Mouse (Mus musculus): ENCODE data around the gene Ggt1. TPM values are rescaled to one million over a fixed set of nuclear protein-coding genes. Genes with fewer than 3 reads are reported as not detected.
A peak's percentile ranks its signal among the peaks of the same experiment; 100 is the strongest.

Ggt1 gene
- polyA plus RNA-seq, 2 experiments from 2014 or later = 2.8 to 4.0 TPM

GRCm38 (mm10) chr10:75633576-75634139 is 72.3 kb downstream of the Ggt1 start:
- no peak for ATAC-seq

- ATAC-seq = no peak
Observed at GRCm38 (mm10) chr10:75634610-75635009, 73.2 kb downstream of the Ggt1 start.

DNA sequence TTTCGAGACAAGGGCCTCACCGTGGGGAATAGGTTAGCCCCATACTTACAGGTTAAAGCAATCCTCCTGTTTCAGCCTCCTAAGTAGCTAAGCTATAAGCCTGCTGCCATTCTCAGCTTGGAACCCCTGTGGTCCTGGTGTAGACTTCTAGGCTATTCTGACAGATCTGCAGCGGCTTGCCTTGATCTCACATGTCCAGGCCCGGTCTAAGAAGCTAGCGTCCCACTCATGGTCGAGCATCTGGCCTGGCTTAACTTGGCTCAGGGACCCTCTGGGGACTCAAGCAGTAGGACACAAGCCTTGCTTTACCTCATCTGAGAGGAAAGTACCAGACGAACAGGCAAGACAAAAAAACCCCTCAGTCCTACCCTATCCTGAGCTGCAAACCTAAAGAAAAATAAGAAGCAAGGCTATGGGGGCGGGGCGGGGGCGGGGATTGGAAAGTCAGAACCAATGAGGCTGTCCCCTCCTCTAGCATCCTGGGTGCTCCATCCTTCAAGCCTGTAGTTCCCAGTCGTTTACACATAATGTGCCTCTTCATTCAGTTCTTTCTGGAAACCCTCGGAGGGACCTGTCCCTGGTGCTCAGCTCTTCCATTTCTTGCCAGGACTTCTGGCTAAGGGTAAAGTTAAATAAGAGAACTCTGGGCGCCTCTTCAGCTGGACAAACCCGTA is 73.8 kb downstream of the Ggt1 start:
- ATAC-seq = no peak

DNA sequence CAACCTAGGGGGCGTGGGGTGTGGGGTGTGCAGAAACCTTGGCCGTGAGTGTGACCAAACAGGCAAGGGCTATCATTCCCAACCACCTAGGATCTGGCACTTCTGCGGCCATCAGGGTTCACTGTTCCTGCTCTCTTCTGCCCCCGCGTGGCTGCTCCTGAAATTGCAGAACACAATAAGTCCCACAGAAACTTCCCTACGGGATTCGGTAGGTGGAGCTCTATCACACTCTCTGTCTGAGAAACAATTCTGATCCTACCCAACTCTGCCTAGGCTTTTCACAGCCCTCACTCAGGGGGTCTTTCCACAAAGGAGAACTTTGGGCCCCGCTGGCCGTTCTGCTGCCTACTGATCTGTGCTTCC is 74.3 kb downstream of the Ggt1 start:
- peak; percentile 84 for ATAC-seq

Other genes starting within 250 kb of the Ggt1 start
- gene Adora2a, start 244.7 kb upstream of the Ggt1 start, polyA plus RNA-seq (2017; shearing (Covaris generic)) = 10 to 100 TPM; 16.1 to 36.3 TPM
- under 1 TPM in 1 of 2 experiments, not detected in 1; 0.74 TPM for gene Upb1, start 160.5 kb upstream of the Ggt1 start, polyA plus RNA-seq (2017; shearing (Covaris generic))
- 100 to 1,000 TPM; 103 to 218 TPM for gene Snrpd3, start 44.1 kb upstream of the Ggt1 start, polyA plus RNA-seq (2017; shearing (Covaris generic))
- 10 to 100 TPM; 16.2 to 23.0 TPM for gene Gucd1, start 43.6 kb upstream of the Ggt1 start, polyA plus RNA-seq (2017; shearing (Covaris generic))
- under 1 TPM in 1 of 2 experiments, not detected in 1; 0.40 TPM for gene Lrrc75b, start 1.3 kb upstream of the Ggt1 start, polyA plus RNA-seq (2017; shearing (Covaris generic))
- under 1 TPM; 0.27 to 0.76 TPM for gene Ggt5, start 27.7 kb downstream of the Ggt1 start, polyA plus RNA-seq (2017; shearing (Covaris generic))
- 10 to 100 TPM in 1 of 2 experiments, 1 to 10 TPM in 1; 9.2 to 19.4 TPM for gene Susd2, start 82.4 kb downstream of the Ggt1 start, polyA plus RNA-seq (2017; shearing (Covaris generic))
- gene Cabin1, start 202.7 kb downstream of the Ggt1 start, polyA plus RNA-seq (2017; shearing (Covaris generic)) = 10 to 100 TPM; 25.1 to 30.0 TPM
- 10 to 100 TPM; 73.3 to 80.4 TPM for gene Ddt, start 211.8 kb downstream of the Ggt1 start, polyA plus RNA-seq (2017; shearing (Covaris generic))
- gene Gm20441, start 219.3 kb downstream of the Ggt1 start, polyA plus RNA-seq (2017; shearing (Covaris generic)) = not detected
- gene Gstt3, start 219.8 kb downstream of the Ggt1 start, polyA plus RNA-seq (2017; shearing (Covaris generic)) = 10 to 100 TPM in 1 of 2 experiments, 1 to 10 TPM in 1; 6.4 to 16.8 TPM
- gene Gstt1, start 237.0 kb downstream of the Ggt1 start, polyA plus RNA-seq (2017; shearing (Covaris generic)) = 1 to 10 TPM in 1 of 2 experiments, not detected in 1; 1.3 TPM